Mouse (Mus musculus) intestine, embryonic 15.5 days (tissue): ENCODE results near the gene Crx. TPM values are rescaled to one million over a fixed set of nuclear protein-coding genes. Genes with fewer than 3 reads are reported as not detected.

Experiments
- ATAC-seq: fragments of 200-750 bp; cut with Nextera tagmentation; 2 replicates; pipeline ENCODE4 v1.8.0; 2017; ENCODE audit warnings: moderate TSS enrichment, moderate library complexity
- H3K27ac ChIP-seq: fragments of 300-500 bp; sonication (generic); 2 replicates; pipeline ENCODE4 v1.5.1; 2015; ENCODE audit warnings: mild to moderate bottlenecking, inconsistent platforms
- H3K27me3 ChIP-seq: fragments of 300-500 bp; sonication (generic); replicated peaks from 2 replicates; pipeline ENCODE4 v1.6.1; 2015; ENCODE audit warnings: inconsistent platforms
- H3K36me3 ChIP-seq: fragments of 300-500 bp; sonication (generic); 2 replicates; pipeline ENCODE4 v1.6.1; 2015; ENCODE audit warnings: inconsistent platforms
- H3K4me1 ChIP-seq: fragments of 300-500 bp; sonication (generic); replicated peaks from 2 replicates; pipeline ENCODE4 v1.6.1; 2015; ENCODE audit warnings: inconsistent platforms
- H3K4me2 ChIP-seq: fragments of 300-500 bp; sonication (generic); replicated peaks from 2 replicates; pipeline ENCODE4 v1.6.1; 2015; ENCODE audit warnings: mild to moderate bottlenecking, inconsistent platforms
- H3K4me3 ChIP-seq: fragments of 300-500 bp; sonication (generic); replicated peaks from 2 replicates; pipeline ENCODE4 v1.5.1; 2015; ENCODE audit warnings: inconsistent platforms
- H3K9ac ChIP-seq: fragments of 300-500 bp; sonication (generic); 2 replicates; pipeline ENCODE4 v1.6.1; 2015; ENCODE audit warnings: inconsistent platforms
- H3K9me3 ChIP-seq: fragments of 300-500 bp; sonication (generic); 2 replicates; pipeline ENCODE4 v1.6.1; 2016; ENCODE audit warnings: inconsistent platforms
- WGBS: fragments of 180-500 bp; shearing (Covaris S2); methylation state at CpG from one replicate; pipeline ENCODE4 v1.1.7; 2015; 5-methylcytosine and 5-hydroxymethylcytosine counted together
- polyA plus RNA-seq: library from polyadenylated mRNA; unstranded; fragments of >200 nt; fragmentation: Nextera tagmentation; extraction: Ambion mirVana; gene quantifications from 2 replicates; pipeline ENCODE4 v1.2.1, GENCODE M21; 2015

The Crx gene
- polyA plus RNA-seq, 1 experiment from 2014 or later, result not detected

GRCm38 (mm10) chr7:15910521-15910920, 30.8 kb upstream of the Crx start:
- Histone ChIP-seq H3K27ac (no peak overlapping the region), H3K4me1 (no peaks in the 10 kb centered on the region), H3K36me3 (no peaks in the 10 kb centered on the region), H3K4me2 (no peak overlapping the region), H3K4me3 (no peak overlapping the region), H3K9me3 (no peaks in the 10 kb centered on the region), H3K27me3 (no peaks in the 10 kb centered on the region), H3K9ac (no peak overlapping the region)
- 79% methylated on average over 5 of the region's 5 CpGs for WGBS
- no peak for ATAC-seq

GRCm38 (mm10) chr7:15907971-15908590, 28.3 kb upstream of the Crx start:
- Histone ChIP-seq H3K27me3 (no peaks in the 10 kb centered on the region), H3K4me1 (no peaks in the 10 kb centered on the region), H3K4me3 (no peak overlapping the region), H3K9me3 (no peaks in the 10 kb centered on the region), H3K9ac (no peak overlapping the region), H3K4me2 (no peak overlapping the region), H3K27ac (no peak overlapping the region), H3K36me3 (no peaks in the 10 kb centered on the region)
- 78% methylated on average over 8 of the region's 8 CpGs for WGBS
- no peak for ATAC-seq

GRCm38 (mm10) chr7:15906602-15907001, 26.8 kb upstream of the Crx start:
- Histone ChIP-seq H3K4me1 (no peaks in the 10 kb centered on the region), H3K4me2 (no peak overlapping the region), H3K36me3 (no peaks in the 10 kb centered on the region), H3K9ac (no peak overlapping the region), H3K4me3 (no peak overlapping the region), H3K9me3 (no peaks in the 10 kb centered on the region), H3K27ac (no peak overlapping the region), H3K27me3 (no peaks in the 10 kb centered on the region)
- WGBS, result 78% methylated on average over 1 of the region's 1 CpGs
- no peak for ATAC-seq

GRCm38 (mm10) chr7:15905861-15906260, 26.1 kb upstream of the Crx start:
- 77% methylated on average over 7 of the region's 7 CpGs for WGBS

GRCm38 (mm10) chr7:15901366-15902048, 21.7 kb upstream of the Crx start:
- H3K9me3 ChIP-seq, result no peaks in the 10 kb centered on the region
- no peak overlapping the region for H3K4me2 ChIP-seq
- no peaks in the 10 kb centered on the region for H3K36me3 ChIP-seq
- H3K27ac ChIP-seq, result no peak overlapping the region
- 78% methylated on average over 9 of the region's 9 CpGs for WGBS
- H3K27me3 ChIP-seq, result no peaks in the 10 kb centered on the region
- H3K4me1 ChIP-seq, result no peaks in the 10 kb centered on the region
- H3K4me3 ChIP-seq, result no peak overlapping the region
- no peak overlapping the region for H3K9ac ChIP-seq
- no peak for ATAC-seq

More at GRCm38 (mm10) chr7:15905861-15906260, 26.1 kb upstream of the Crx start:
- no peak overlapping the region for H3K4me3 ChIP-seq
- H3K4me1 ChIP-seq, result no peaks in the 10 kb centered on the region
- no peaks in the 10 kb centered on the region for H3K9me3 ChIP-seq
- no peak for ATAC-seq
- H3K36me3 ChIP-seq, result no peaks in the 10 kb centered on the region
- no peaks in the 10 kb centered on the region for H3K27me3 ChIP-seq
- H3K4me2 ChIP-seq, result no peak overlapping the region
- no peak overlapping the region for H3K27ac ChIP-seq
- H3K9ac ChIP-seq, result no peak overlapping the region

- no peaks in the 10 kb centered on the region for H3K27me3 ChIP-seq
- no peak for ATAC-seq
- H3K4me1 ChIP-seq, result no peaks in the 10 kb centered on the region
- H3K36me3 ChIP-seq, result no peaks in the 10 kb centered on the region
- no peak overlapping the region for H3K27ac ChIP-seq
- 88% methylated on average over 1 of the region's 1 CpGs for WGBS
- no peaks in the 10 kb centered on the region for H3K9me3 ChIP-seq
- H3K4me3 ChIP-seq, result no peak overlapping the region
- H3K4me2 ChIP-seq, result no peak overlapping the region
- H3K9ac ChIP-seq, result no peak overlapping the region
Observed at GRCm38 (mm10) chr7:15894251-15894650, 14.5 kb upstream of the Crx start.

GRCm38 (mm10) chr7:15884127-15884526, 4.4 kb upstream of the Crx start:
- no peak for ATAC-seq
- no peaks in the 10 kb centered on the region for H3K9me3 ChIP-seq
- whole genome bisulfite sequencing, result 85% methylated on average over 2 of the region's 2 CpGs
- H3K4me1 ChIP-seq, result no peaks in the 10 kb centered on the region
- no peaks in the 10 kb centered on the region for H3K36me3 ChIP-seq
- no peak overlapping the region for H3K4me2 ChIP-seq
- no peak overlapping the region for H3K9ac ChIP-seq
- H3K27ac ChIP-seq, result no peak overlapping the region
- H3K27me3 ChIP-seq, result no peaks in the 10 kb centered on the region
- H3K4me3 ChIP-seq, result no peak overlapping the region

GRCm38 (mm10) chr7:15882317-15882716, 2.5 kb upstream of the Crx start, which contains the start of gene Crxos:
Gene Crxos (plus strand): TSS chr7:15882617.
- Histone ChIP-seq H3K27me3 (no peaks in the 10 kb centered on the region), H3K9ac (no peak within 1 kb of the TSS), H3K4me2 (no peak within 1 kb of the TSS), H3K36me3 (no peaks in the 10 kb centered on the region), H3K4me1 (no peaks in the 10 kb centered on the region), H3K9me3 (no peaks in the 10 kb centered on the region), H3K27ac (no peak within 1 kb of the TSS), H3K4me3 (no peak within 1 kb of the TSS)
- no peak for ATAC-seq
- WGBS, result 88% methylated on average over 2 of the region's 2 CpGs

- no peaks in the 10 kb centered on the region for H3K36me3 ChIP-seq
- H3K4me1 ChIP-seq, result no peaks in the 10 kb centered on the region
- H3K27ac ChIP-seq, result no peak overlapping the region
- ATAC-seq, result no peak
- no peaks in the 10 kb centered on the region for H3K9me3 ChIP-seq
- no peaks in the 10 kb centered on the region for H3K27me3 ChIP-seq
- WGBS, result 74% methylated on average over 3 of the region's 3 CpGs
- no peak overlapping the region for H3K9ac ChIP-seq
- H3K4me2 ChIP-seq, result no peak overlapping the region
- H3K4me3 ChIP-seq, result no peak overlapping the region
Observed at GRCm38 (mm10) chr7:15881831-15882230, 2.1 kb upstream of the Crx start.

- H3K9ac ChIP-seq, result no peak overlapping the region
- no peak overlapping the region for H3K4me2 ChIP-seq
- no peaks in the 10 kb centered on the region for H3K9me3 ChIP-seq
- ATAC-seq, result no peak
- H3K27ac ChIP-seq, result no peak overlapping the region
- H3K27me3 ChIP-seq, result no peaks in the 10 kb centered on the region
- 29% methylated on average over 7 of the region's 7 CpGs for WGBS
- H3K4me1 ChIP-seq, result no peaks in the 10 kb centered on the region
- H3K36me3 ChIP-seq, result no peaks in the 10 kb centered on the region
- H3K4me3 ChIP-seq, result no peak overlapping the region
Observed at GRCm38 (mm10) chr7:15881388-15881787, 1.6 kb upstream of the Crx start.

- H3K9me3 ChIP-seq, result no peaks in the 10 kb centered on the region
- H3K27ac ChIP-seq, result no peak overlapping the region
- no peak overlapping the region for H3K9ac ChIP-seq
- no peak overlapping the region for H3K4me3 ChIP-seq
- no peak overlapping the region for H3K4me2 ChIP-seq
- WGBS, result 72% methylated on average over 4 of the region's 4 CpGs
- no peaks in the 10 kb centered on the region for H3K4me1 ChIP-seq
- ATAC-seq, result no peak
- no peaks in the 10 kb centered on the region for H3K27me3 ChIP-seq
- H3K36me3 ChIP-seq, result no peaks in the 10 kb centered on the region
Observed at GRCm38 (mm10) chr7:15864104-15864503, 15.7 kb downstream of the Crx start.

- Histone ChIP-seq H3K27ac (no peak overlapping the region), H3K36me3 (no peaks in the 10 kb centered on the region), H3K9me3 (no peaks in the 10 kb centered on the region), H3K4me3 (no peak overlapping the region), H3K27me3 (no peaks in the 10 kb centered on the region), H3K4me1 (no peaks in the 10 kb centered on the region), H3K4me2 (no peak overlapping the region), H3K9ac (no peak overlapping the region)
- 39% methylated on average over 2 of the region's 2 CpGs for WGBS
- no peak for ATAC-seq
Observed at GRCm38 (mm10) chr7:15859657-15860056, 20.1 kb downstream of the Crx start.

GRCm38 (mm10) chr7:15839578-15839977, 40.2 kb downstream of the Crx start, which contains the start of gene Obox6:
Gene Obox6 (minus strand): TSS chr7:15839678.
- Histone ChIP-seq H3K27me3 (no peaks in the 10 kb centered on the region), H3K4me1 (no peaks in the 10 kb centered on the region), H3K36me3 (no peaks in the 10 kb centered on the region), H3K27ac (no peak within 1 kb of the TSS), H3K9ac (no peak within 1 kb of the TSS), H3K9me3 (no peaks in the 10 kb centered on the region), H3K4me3 (no peak within 1 kb of the TSS), H3K4me2 (no peak within 1 kb of the TSS)
- no peak for ATAC-seq
- 82% methylated on average over 3 of the region's 3 CpGs for WGBS
